Mouse (Mus musculus) MEL (cell line): ENCODE results near the gene C1ql4. TPM values are rescaled to one million over a fixed set of nuclear protein-coding genes. Genes with fewer than 3 reads are reported as not detected.

Source experiments
- DNase-seq: peaks from one replicate; pipeline ENCODE4 v3.0.0; 2011; ENCODE audit warnings: low read depth, low spot score
- H3K27ac ChIP-seq: 2 replicates; pipeline ENCODE4 v1.5.1; 2012; ENCODE audit warnings: low read depth, mild to moderate bottlenecking, control low read depth, low read length, moderate library complexity; ENCODE audit not compliant: control insufficient read depth
- H3K27me3 ChIP-seq, 2 experiments: fragments of 150-350 bp in 1 of 2; sonication (generic) in 1 of 2; 2 replicates each; pipeline ENCODE4 v1.6.1; 2012; ENCODE audit warnings: low read length in 2 of 2, mild to moderate bottlenecking in 2 of 2, improper control_type of control experiment in 1 of 2, moderate library complexity in 1 of 2; ENCODE audit not compliant: insufficient read depth in 2 of 2, control insufficient read depth in 1 of 2
- H3K36me3 ChIP-seq, 2 experiments: 2 replicates each; pipeline ENCODE4 v1.6.1; 2012 to 2014; ENCODE audit warnings: low read length in 2 of 2, improper control_type of control experiment in 1 of 2, inconsistent platforms in 1 of 2, mild to moderate bottlenecking in 1 of 2; ENCODE audit not compliant: insufficient read depth in 2 of 2, control insufficient read depth in 1 of 2
- H3K4me1 ChIP-seq, 2 experiments: fragments of 150-350 bp in 1 of 2; sonication (generic) in 1 of 2; 2 replicates each; pipeline ENCODE4 v1.6.1; 2012; ENCODE audit warnings: low read length in 2 of 2, improper control_type of control experiment in 1 of 2, mild to moderate bottlenecking in 1 of 2; ENCODE audit not compliant: insufficient read depth in 2 of 2, control insufficient read depth in 1 of 2
- H3K4me3 ChIP-seq, 2 experiments: fragments of 150-350 bp in 1 of 2; sonication (generic) in 1 of 2; 2 replicates each; pipeline ENCODE4 v1.5.1; 2012; ENCODE audit warnings: low read depth in 2 of 2, low read length in 2 of 2, mild to moderate bottlenecking in 2 of 2, moderate library complexity in 2 of 2, control low read depth in 1 of 2, improper control_type of control experiment in 1 of 2; ENCODE audit not compliant: control insufficient read depth in 1 of 2, insufficient read depth in 1 of 2
- H3K79me2 ChIP-seq: 2 replicates; pipeline ENCODE4 v1.6.1; 2012; ENCODE audit warnings: mild to moderate bottlenecking, low read length, moderate library complexity; ENCODE audit not compliant: control insufficient read depth, poor library complexity, insufficient read depth
- H3K9ac ChIP-seq: 2 replicates; pipeline ENCODE4 v1.6.1; 2012; ENCODE audit warnings: low read depth, mild to moderate bottlenecking, control low read depth, low read length, moderate library complexity; ENCODE audit not compliant: control insufficient read depth, poor library complexity, severe bottlenecking
- H3K9me3 ChIP-seq: fragments of 150-350 bp; sonication (generic); replicated peaks from 2 replicates; pipeline ENCODE4 v1.6.1; 2012; ENCODE audit warnings: mild to moderate bottlenecking, low read length, improper control_type of control experiment, moderate library complexity; ENCODE audit not compliant: insufficient read depth
- CTCF ChIP-seq, 3 experiments: IDR thresholded peaks in 2 of 3; conservative IDR thresholded peaks in 1 of 3; 2 replicates each; pipeline ENCODE4 v1.5.1; 2011 to 2012; ENCODE audit warnings: low read length in 3 of 3, low read depth in 2 of 3, mild to moderate bottlenecking in 2 of 3, improper control_type of control experiment in 1 of 3, inconsistent platforms in 1 of 3, mixed read lengths in 1 of 3, moderate library complexity in 1 of 3; ENCODE audit not compliant: control insufficient read depth in 1 of 3, insufficient read depth in 1 of 3, poor library complexity in 1 of 3, severe bottlenecking in 1 of 3
- JUND ChIP-seq: IDR thresholded peaks from 2 replicates; pipeline ENCODE4 v1.6.1; 2011; ENCODE audit warnings: low read depth, mild to moderate bottlenecking, improper control_type of control experiment, low read length
- MAX ChIP-seq: IDR thresholded peaks from 2 replicates; pipeline ENCODE4 v1.6.1; 2011; ENCODE audit warnings: low read length, improper control_type of control experiment
- MAZ ChIP-seq: IDR thresholded peaks from 2 replicates; pipeline ENCODE4 v1.6.1; 2012; ENCODE audit warnings: low read depth, mild to moderate bottlenecking, inconsistent platforms, low read length, improper control_type of control experiment
- MYB ChIP-seq: IDR thresholded peaks from 2 replicates; pipeline ENCODE4 v1.6.1; 2011; ENCODE audit warnings: mild to moderate bottlenecking, low read depth, low read length, improper control_type of control experiment
- NRF1 ChIP-seq: IDR thresholded peaks from 2 replicates; pipeline ENCODE4 v1.6.1; 2014; ENCODE audit warnings: low read depth, mild to moderate bottlenecking, inconsistent platforms, low read length, improper control_type of control experiment, moderate library complexity; ENCODE audit not compliant: poor library complexity, insufficient read depth, severe bottlenecking
- POLR2A ChIP-seq, 2 experiments: IDR thresholded peaks; 2 replicates each; pipeline ENCODE4 v1.6.1; 2011 to 2012; ENCODE audit warnings: low read length in 2 of 2, mild to moderate bottlenecking in 2 of 2, control low read depth in 1 of 2, improper control_type of control experiment in 1 of 2, low read depth in 1 of 2, moderate library complexity in 1 of 2; ENCODE audit not compliant: control insufficient read depth in 1 of 2, insufficient read depth in 1 of 2, poor library complexity in 1 of 2
- RAD21 ChIP-seq: IDR thresholded peaks from 2 replicates; pipeline ENCODE4 v1.6.1; 2011; ENCODE audit warnings: mild to moderate bottlenecking, low read depth, low read length, improper control_type of control experiment
- SMC3 ChIP-seq: IDR thresholded peaks from 2 replicates; pipeline ENCODE4 v1.6.1; 2011; ENCODE audit warnings: low read depth, low read length, improper control_type of control experiment
- TAL1 ChIP-seq: IDR thresholded peaks from 2 replicates; pipeline ENCODE4 v1.6.1; 2012; ENCODE audit warnings: mild to moderate bottlenecking, inconsistent platforms, low read length, moderate library complexity, mixed read lengths
- TBP ChIP-seq: IDR thresholded peaks from 2 replicates; pipeline ENCODE4 v1.8.0; 2011; ENCODE audit warnings: low read depth, low read length, improper control_type of control experiment
- USF1 ChIP-seq: IDR thresholded peaks from 2 replicates; pipeline ENCODE4 v1.6.1; 2014; ENCODE audit warnings: low read depth, mild to moderate bottlenecking, inconsistent platforms, low read length, improper control_type of control experiment, moderate library complexity
- ZC3H11A ChIP-seq: IDR thresholded peaks from 2 replicates; pipeline ENCODE4 v1.6.1; 2012; ENCODE audit warnings: low read depth, mild to moderate bottlenecking, inconsistent platforms, low read length, improper control_type of control experiment
- ZNF384 ChIP-seq: IDR thresholded peaks from 2 replicates; pipeline ENCODE4 v1.6.1; 2012; ENCODE audit warnings: low read depth, mild to moderate bottlenecking, inconsistent platforms, low read length, improper control_type of control experiment
- polyA plus RNA-seq, 2 experiments: library from polyadenylated mRNA; stranded (reverse) in 1 of 2; unstranded in 1 of 2; fragments of >175 nt in 1 of 2; fragments of >200 nt in 1 of 2; gene quantifications; 2 replicates each; pipeline versions ENCODE4 v1.2.1 to v1.2.4; 2012; ENCODE audit warnings: low replicate concordance in 2 of 2, low read depth in 1 of 2; ENCODE audit not compliant: insufficient read length in 2 of 2, insufficient read depth in 1 of 2, missing spikeins in 1 of 2
- total RNA-seq: library from RNA; depleted of rRNA; stranded (reverse); fragments of 300-350 nt; gene quantifications from 2 replicates; pipeline ENCODE4 v1.2.3, GENCODE M21; 2012

The C1ql4 gene
- total and polyA plus RNA-seq, 3 experiments, result 0.08 to 0.15 TPM; not detected in 1

GRCm38 (mm10) chr15:99071988-99072387, 15.6 kb downstream of the C1ql4 start:
- DNase-seq, result peak; percentile 66
- Histone ChIP-seq H3K36me3 (peaks cover 0 to 8% of the 10 kb centered on the region in 2 experiments; a peak in 3 of 4 replicates), H3K27ac (no peak overlapping the region)

GRCm38 (mm10) chr15:99065557-99066165, 22.0 kb downstream of the C1ql4 start:
- no peak for TF ChIP-seq RAD21
- no peak for TF ChIP-seq JUND
- no peak for TF ChIP-seq MAX
- TF ChIP-seq USF1, result no peak
- TF ChIP-seq ZNF384, result 0 out of 2 replicates have a peak, but pooled peaks have one; percentile 47
- H3K4me1 ChIP-seq, result no peaks in the 10 kb centered on the region
- no peak overlapping the region for H3K27ac ChIP-seq
- no peak for DNase-seq
- no peaks in the 10 kb centered on the region for H3K36me3 ChIP-seq
- H3K9ac ChIP-seq, result no peak overlapping the region
- H3K79me2 ChIP-seq, result no peaks in the 10 kb centered on the region
- H3K4me3 ChIP-seq, result no peak overlapping the region
- peaks cover 13 to 21% of the 10 kb centered on the region in 2 experiments for H3K27me3 ChIP-seq
- H3K9me3 ChIP-seq, result no peaks in the 10 kb centered on the region

More at GRCm38 (mm10) chr15:99071988-99072387, 15.6 kb downstream of the C1ql4 start:
- Histone ChIP-seq H3K4me1 (peaks cover 2 to 5% of the 10 kb centered on the region in 2 experiments; a peak in 2 of 4 replicates), H3K9me3 (no peaks in the 10 kb centered on the region), H3K27me3 (peaks cover 1 to 5% of the 10 kb centered on the region in 2 experiments; a peak in 2 of 4 replicates), H3K4me3 (no peak overlapping the region), H3K79me2 (peaks cover 17% of the 10 kb centered on the region), H3K9ac (no peak overlapping the region)
- TF ChIP-seq TBP (no peak), SMC3 (peak; percentile 48), MAZ (no peak), CTCF (IDR thresholded peaks at IDR 0.05 in 2 of 3, conservative IDR thresholded peaks at IDR 0.05 in 1 of 3; ENCODE audit: control insufficient read depth in 1 of 3, insufficient read depth in 1 of 3, low read depth in 2 of 3, low read length in 3 of 3, poor library complexity in 1 of 3, severe bottlenecking in 1 of 3) (peak; percentile 43 to 65 (median 59)), RAD21 (peak; percentile 63)

- Histone ChIP-seq H3K9me3 (no peaks in the 10 kb centered on the region), H3K27ac (no peak overlapping the region), H3K79me2 (no peaks in the 10 kb centered on the region), H3K4me3 (no peak overlapping the region), H3K4me1 (no peaks in the 10 kb centered on the region), H3K36me3 (no peaks in the 10 kb centered on the region), H3K27me3 (peaks cover 13 to 15% of the 10 kb centered on the region in 2 experiments), H3K9ac (no peak overlapping the region)
- peak; percentile 63 for DNase-seq
- TF ChIP-seq ZNF384 (no peak), JUND (no peak), NRF1 (no peak), MAX (no peak), TBP (no peak), USF1 (no peak), CTCF (IDR thresholded peaks at IDR 0.05 in 2 of 3, conservative IDR thresholded peaks at IDR 0.05 in 1 of 3; ENCODE audit: control insufficient read depth in 1 of 3, insufficient read depth in 1 of 3, low read depth in 2 of 3, low read length in 3 of 3, poor library complexity in 1 of 3, severe bottlenecking in 1 of 3) (peak; percentile 75 to 79 (median 77)), MAZ (0 out of 2 replicates have a peak, but pooled peaks have one; percentile 26), TAL1 (no peak), MYB (no peak), SMC3 (peak; percentile 59), POLR2A (IDR thresholded peaks at IDR 0.05; ENCODE audit: control insufficient read depth in 1 of 2, insufficient read depth in 1 of 2, low read depth in 1 of 2, low read length in 2 of 2, poor library complexity in 1 of 2) (no peak), ZC3H11A (peak; percentile 4; the same call in 1 of the 2 replicates)
Observed at GRCm38 (mm10) chr15:99056332-99056731, 31.3 kb downstream of the C1ql4 start.
